Mouse (Mus musculus): ENCODE measurements around the gene Gba. TPM values are rescaled to one million over a fixed set of nuclear protein-coding genes. Genes with fewer than 3 reads are reported as not detected.

Gba gene
- polyA plus RNA-seq, 1 experiment from 2014 or later = 35.5 TPM

DNA sequence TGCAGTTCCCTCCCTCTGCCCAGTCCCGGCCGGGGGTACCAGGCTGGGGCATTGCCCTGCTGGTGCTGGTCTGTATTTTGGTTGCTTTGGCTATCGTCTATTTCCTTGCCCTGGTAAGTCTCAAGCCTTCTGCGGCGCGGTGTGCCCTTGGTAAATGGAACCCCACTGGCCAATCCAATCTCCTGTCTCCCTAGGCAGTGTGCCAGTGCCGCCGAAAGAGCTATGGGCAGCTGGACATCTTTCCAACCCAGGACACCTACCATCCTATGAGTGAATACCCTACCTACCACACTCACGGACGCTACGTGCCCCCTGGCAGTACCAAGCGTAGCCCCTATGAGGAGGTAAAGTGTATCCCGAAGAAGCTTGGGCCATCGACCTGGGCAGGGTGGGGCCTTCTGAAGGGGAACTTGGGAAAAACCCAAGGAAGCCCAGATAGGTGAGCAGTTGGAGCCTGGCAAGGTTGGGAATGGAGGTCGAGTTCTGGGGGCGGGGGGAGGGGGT is 29.1 kb downstream of the Gba start:
- H3K36me3 ChIP-seq (ENCODE audit: insufficient read depth) = 0 out of 2 replicates have a peak, but pooled peaks cover 3% of the 10 kb centered on the region
- no peak for ATAC-seq (ENCODE audit: insufficient read depth)
- DNase-seq = no peak

DNA sequence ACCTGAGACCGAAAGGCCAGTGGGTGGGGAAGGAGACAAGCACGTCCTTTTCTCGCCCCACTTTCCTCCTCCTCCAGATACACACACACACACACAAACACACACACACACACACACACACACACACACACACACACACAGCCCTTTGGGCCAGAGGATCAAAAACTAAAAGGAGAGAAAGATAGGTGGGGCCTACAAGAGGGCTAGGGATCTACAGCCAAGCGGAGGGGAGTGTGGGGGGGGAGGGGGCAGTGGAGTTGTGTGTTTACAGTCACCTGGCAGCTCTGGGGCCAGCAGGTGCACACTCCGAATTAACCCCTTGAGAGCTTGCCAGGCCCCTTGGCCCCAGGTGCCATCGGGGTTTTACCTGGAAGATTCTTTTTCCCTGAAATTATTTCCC is 29.9 kb downstream of the Gba start:
- H3K4me2 ChIP-seq = peak overlapping the region; percentile 49
- peaks cover 20% of the 10 kb centered on the region for H3K4me1 ChIP-seq (ENCODE audit: insufficient read depth)
- 46% methylated on average over 6 of the region's 6 CpGs for WGBS
- H3K27ac ChIP-seq (ENCODE audit: low read depth) = peak overlapping the region; percentile 88
- TF ChIP-seq CTCF (IDR thresholded peaks at IDR 0.05; ENCODE audit: low read depth) = no peak
- H3K4me3 ChIP-seq (ENCODE audit: low read depth, low read length) = no peak overlapping the region
- no peaks in the 10 kb centered on the region for H3K27me3 ChIP-seq (ENCODE audit: insufficient read depth, low read length)
- H3K9ac ChIP-seq = no peak overlapping the region
- DNase-seq = peak; percentile 7
- ATAC-seq (ENCODE audit: insufficient read depth) = no peak
- 0 out of 2 replicates have a peak, but pooled peaks cover 3% of the 10 kb centered on the region for H3K36me3 ChIP-seq (ENCODE audit: insufficient read depth)
- H3K9me3 ChIP-seq (ENCODE audit: low read depth, low read length) = no peaks in the 10 kb centered on the region

More for the DNA sequence above, 29.1 kb downstream of the Gba start:
- WGBS = 66% methylated on average over 16 of the region's 16 CpGs
- peak overlapping the region; percentile 46; the same call in 1 of the 2 replicates for H3K27ac ChIP-seq (ENCODE audit: low read depth)
- no peaks in the 10 kb centered on the region for H3K9me3 ChIP-seq (ENCODE audit: low read depth, low read length)
- H3K9ac ChIP-seq = no peak overlapping the region
- TF ChIP-seq CTCF (IDR thresholded peaks at IDR 0.05; ENCODE audit: low read depth) = no peak
- H3K27me3 ChIP-seq (ENCODE audit: insufficient read depth, low read length) = no peaks in the 10 kb centered on the region
- H3K4me1 ChIP-seq (ENCODE audit: insufficient read depth) = peaks cover 23% of the 10 kb centered on the region
- H3K4me2 ChIP-seq = peak overlapping the region; percentile 49
- H3K4me3 ChIP-seq (ENCODE audit: low read depth, low read length) = no peak overlapping the region

DNA sequence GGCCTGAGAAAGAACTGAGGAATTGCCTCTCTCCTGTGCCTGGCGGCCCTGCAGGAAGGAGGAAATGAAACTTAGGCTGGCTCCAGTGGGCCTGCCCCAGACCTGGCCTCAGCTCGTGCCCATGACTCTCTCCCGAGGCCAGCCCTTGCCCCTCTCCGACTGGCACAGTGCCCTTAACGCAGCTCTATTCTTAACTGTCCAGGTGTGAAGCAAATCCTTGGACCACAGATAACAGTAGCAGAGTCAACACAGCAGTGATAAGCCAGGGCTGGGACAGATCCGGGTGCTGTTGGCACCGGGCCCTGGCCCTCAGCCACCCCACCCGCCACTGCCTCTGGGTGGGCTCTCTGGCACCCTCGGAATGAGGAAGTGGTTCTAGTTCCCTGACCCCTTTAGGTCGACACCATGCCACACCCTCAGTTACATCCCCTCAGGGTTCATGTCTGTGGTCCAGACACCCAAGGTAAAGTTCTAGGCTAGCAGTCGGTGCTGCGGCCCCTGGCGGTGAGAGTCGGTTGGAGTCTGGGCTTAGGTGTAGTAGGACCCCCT is 30.9 kb downstream of the Gba start:
- Histone ChIP-seq H3K36me3 (ENCODE audit: insufficient read depth) (0 out of 2 replicates have a peak, but pooled peaks cover 3% of the 10 kb centered on the region), H3K4me1 (ENCODE audit: insufficient read depth) (peaks cover 15% of the 10 kb centered on the region), H3K27me3 (ENCODE audit: insufficient read depth, low read length) (no peaks in the 10 kb centered on the region), H3K9me3 (ENCODE audit: low read depth, low read length) (no peaks in the 10 kb centered on the region), H3K4me2 (peak overlapping the region; percentile 49), H3K27ac (ENCODE audit: low read depth) (peak overlapping the region; percentile 88), H3K4me3 (ENCODE audit: low read depth, low read length) (no peak overlapping the region), H3K9ac (no peak overlapping the region)
- DNase-seq = peak; percentile 28
- peak; percentile 21; the same call in 1 of the 2 replicates for ATAC-seq (ENCODE audit: insufficient read depth)
- WGBS = 52% methylated on average over 14 of the region's 14 CpGs
- TF ChIP-seq CTCF (IDR thresholded peaks at IDR 0.05; ENCODE audit: low read depth) = no peak

DNA sequence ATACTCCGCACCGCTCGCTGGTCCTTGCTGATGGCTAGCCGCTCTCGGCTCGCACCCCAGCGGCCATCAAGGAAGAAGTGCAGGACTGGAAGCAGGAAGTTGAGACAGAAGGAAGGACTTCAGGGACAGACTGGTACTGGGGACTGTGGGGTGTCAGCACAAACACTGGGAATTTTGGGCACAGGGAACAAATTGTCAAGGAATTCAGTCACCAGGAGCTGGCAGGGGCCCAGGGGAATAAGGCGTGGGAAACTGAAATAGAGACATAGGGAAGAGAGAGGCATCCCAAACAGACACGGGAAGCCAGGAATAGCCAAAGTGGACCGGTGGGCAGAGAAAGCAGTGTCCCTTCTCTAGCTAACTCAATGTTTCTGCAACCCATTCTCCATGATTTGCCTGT is 33.8 kb downstream of the Gba start:
- Histone ChIP-seq H3K4me3 (ENCODE audit: low read depth, low read length) (no peak overlapping the region), H3K9me3 (ENCODE audit: low read depth, low read length) (no peaks in the 10 kb centered on the region), H3K36me3 (ENCODE audit: insufficient read depth) (0 out of 2 replicates have a peak, but pooled peaks cover 3% of the 10 kb centered on the region), H3K27me3 (ENCODE audit: insufficient read depth, low read length) (no peaks in the 10 kb centered on the region), H3K9ac (no peak overlapping the region), H3K4me1 (ENCODE audit: insufficient read depth) (peaks cover 15% of the 10 kb centered on the region), H3K27ac (ENCODE audit: low read depth) (no peak overlapping the region), H3K4me2 (no peak overlapping the region)
- no peak for DNase-seq
- no peak for ATAC-seq (ENCODE audit: insufficient read depth)
- TF ChIP-seq CTCF (IDR thresholded peaks at IDR 0.05; ENCODE audit: low read depth) = no peak
- WGBS = 88% methylated on average over 10 of the region's 10 CpGs

DNA sequence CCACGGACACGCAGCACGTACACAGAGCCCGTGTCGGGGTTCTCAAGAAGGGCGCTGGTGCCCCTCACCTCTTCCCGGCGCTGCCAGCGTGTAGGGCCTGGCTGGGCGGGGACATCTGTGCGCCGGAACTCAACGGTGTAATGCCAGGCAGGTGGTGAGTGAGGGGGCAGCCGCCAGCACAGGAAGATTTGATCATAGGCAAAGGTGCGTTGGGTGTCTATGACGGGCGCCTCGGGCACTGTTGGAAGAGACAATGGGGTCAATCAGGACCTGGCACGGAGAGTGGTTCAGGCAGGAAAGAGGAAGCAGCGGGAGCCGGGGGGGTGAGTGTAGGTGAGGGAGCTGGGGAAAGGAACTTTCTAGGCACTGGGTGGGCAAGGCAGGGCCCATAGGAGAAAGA is 35.0 kb downstream of the Gba start:
- H3K4me3 ChIP-seq (ENCODE audit: low read depth, low read length) = no peak overlapping the region
- no peaks in the 10 kb centered on the region for H3K9me3 ChIP-seq (ENCODE audit: low read depth, low read length)
- whole genome bisulfite sequencing = 92% methylated on average over 21 of the region's 21 CpGs
- DNase-seq (no peak), ATAC-seq (ENCODE audit: insufficient read depth) (no peak)
- no peak overlapping the region for H3K27ac ChIP-seq (ENCODE audit: low read depth)
- no peak for TF ChIP-seq CTCF (IDR thresholded peaks at IDR 0.05; ENCODE audit: low read depth)
- H3K27me3 ChIP-seq (ENCODE audit: insufficient read depth, low read length) = no peaks in the 10 kb centered on the region
- peaks cover 11% of the 10 kb centered on the region for H3K4me1 ChIP-seq (ENCODE audit: insufficient read depth)
- H3K36me3 ChIP-seq (ENCODE audit: insufficient read depth) = 0 out of 2 replicates have a peak, but pooled peaks cover 3% of the 10 kb centered on the region
- H3K4me2 ChIP-seq = no peak overlapping the region
- no peak overlapping the region for H3K9ac ChIP-seq

DNA sequence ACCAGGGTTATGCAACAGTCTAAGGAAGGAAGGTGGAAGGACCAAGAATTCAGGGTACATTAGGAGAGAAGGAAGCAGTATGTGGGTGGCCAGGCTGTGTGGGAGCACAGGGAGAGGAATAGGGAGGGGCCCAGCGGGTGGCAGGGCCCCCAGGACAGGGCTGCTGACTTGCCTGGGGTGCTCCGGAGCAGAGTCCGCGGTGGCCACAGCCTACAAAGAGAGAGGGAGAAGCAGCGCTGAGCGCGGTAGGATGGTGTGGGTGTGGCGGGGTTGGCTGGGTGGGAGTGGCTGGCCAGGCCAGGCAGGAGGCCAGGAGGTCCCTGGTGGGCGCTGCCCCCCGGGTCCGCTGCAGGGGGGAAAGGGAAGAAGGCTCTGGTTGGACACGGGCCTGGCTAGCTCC is 35.8 kb downstream of the Gba start:
- Histone ChIP-seq H3K9me3 (ENCODE audit: low read depth, low read length) (no peaks in the 10 kb centered on the region), H3K9ac (no peak overlapping the region), H3K27me3 (ENCODE audit: insufficient read depth, low read length) (0 out of 2 replicates have a peak, but pooled peaks cover under 1% of the 10 kb centered on the region), H3K4me1 (ENCODE audit: insufficient read depth) (peaks cover 4% of the 10 kb centered on the region), H3K36me3 (ENCODE audit: insufficient read depth) (0 out of 2 replicates have a peak, but pooled peaks cover 3% of the 10 kb centered on the region), H3K4me3 (ENCODE audit: low read depth, low read length) (no peak overlapping the region), H3K27ac (ENCODE audit: low read depth) (no peak overlapping the region), H3K4me2 (no peak overlapping the region)
- TF ChIP-seq CTCF (IDR thresholded peaks at IDR 0.05; ENCODE audit: low read depth) = no peak
- 57% methylated on average over 11 of the region's 12 CpGs for WGBS
- DNase-seq (no peak), ATAC-seq (ENCODE audit: insufficient read depth) (no peak)

DNA sequence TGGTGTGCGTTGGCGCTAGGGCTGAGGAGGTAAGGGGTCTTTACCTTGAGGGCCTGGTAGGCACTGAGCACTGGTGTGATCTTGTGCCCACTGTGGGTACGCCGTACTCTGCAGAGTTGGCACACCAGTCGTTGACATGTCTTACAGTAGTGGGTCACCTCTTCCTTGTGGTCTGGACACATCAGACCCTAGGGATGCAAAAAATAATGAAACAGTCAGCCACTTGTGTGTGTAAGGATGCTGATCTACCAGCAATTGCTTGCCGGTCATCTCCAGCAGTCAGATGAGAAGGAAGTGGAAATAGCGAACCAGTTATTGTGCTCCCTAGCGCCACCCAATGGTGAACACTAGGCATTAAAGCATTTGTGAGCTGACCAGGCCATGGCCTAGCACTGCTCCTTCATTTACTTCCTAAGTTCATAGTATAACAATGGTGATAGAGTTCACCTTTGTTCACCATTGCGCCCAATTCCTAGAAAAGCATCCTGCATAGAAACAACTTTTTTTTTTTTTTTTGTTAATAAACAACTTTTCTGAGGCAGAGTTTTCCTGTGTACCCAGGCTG is 39.7 kb downstream of the Gba start:
- Histone ChIP-seq H3K4me1 (ENCODE audit: insufficient read depth) (peaks cover 3% of the 10 kb centered on the region), H3K4me3 (ENCODE audit: low read depth, low read length) (no peak overlapping the region), H3K4me2 (no peak overlapping the region), H3K36me3 (ENCODE audit: insufficient read depth) (no peaks in the 10 kb centered on the region), H3K27me3 (ENCODE audit: insufficient read depth, low read length) (peaks cover 15% of the 10 kb centered on the region; the same call in 1 of the 2 replicates), H3K27ac (ENCODE audit: low read depth) (no peak overlapping the region), H3K9ac (no peak overlapping the region), H3K9me3 (ENCODE audit: low read depth, low read length) (no peaks in the 10 kb centered on the region)
- DNase-seq (peak; percentile 70), ATAC-seq (ENCODE audit: insufficient read depth) (no peak)
- TF ChIP-seq CTCF (IDR thresholded peaks at IDR 0.05; ENCODE audit: low read depth) = peak; percentile 73
- WGBS = 75% methylated on average over 9 of the region's 9 CpGs

Data from lung, embryonic 14.5 days (tissue).